Mouse (Mus musculus): ENCODE measurements around the gene Adra1d.
A peak's percentile ranks its signal among the peaks of the same experiment; 100 is the strongest.

Gene Adra1d

GRCm38 (mm10) chr2:131541686-131542085 lies 20.4 kb downstream of the Adra1d start:
- no peak for DNase-seq (ENCODE audit: low read depth, low spot score)

- no peak for DNase-seq (ENCODE audit: low read depth, low spot score)
These were observed 22.3 kb downstream of the Adra1d start for GRCm38 (mm10) chr2:131539780-131540179.

- DNase-seq (ENCODE audit: low read depth, low spot score): no peak
These were observed 23.7 kb downstream of the Adra1d start for GRCm38 (mm10) chr2:131538341-131538740.

GRCm38 (mm10) chr2:131535168-131535567 lies 26.9 kb downstream of the Adra1d start:
- no peak for DNase-seq (ENCODE audit: low read depth, low spot score)

- no peak for DNase-seq (ENCODE audit: low read depth, low spot score)
These were observed 30.8 kb downstream of the Adra1d start for GRCm38 (mm10) chr2:131531271-131531670.

- DNase-seq (ENCODE audit: low read depth, low spot score): no peak
These were observed 31.5 kb downstream of the Adra1d start for GRCm38 (mm10) chr2:131530623-131531008.

- peak; percentile 69 for DNase-seq (ENCODE audit: low read depth, low spot score)
These were observed 32.0 kb downstream of the Adra1d start for GRCm38 (mm10) chr2:131529898-131530622.

- no peak for DNase-seq (ENCODE audit: low read depth, low spot score)
These were observed 35.0 kb downstream of the Adra1d start for GRCm38 (mm10) chr2:131527061-131527460.

GRCm38 (mm10) chr2:131520743-131521142 lies 41.3 kb downstream of the Adra1d start:
- no peak for DNase-seq (ENCODE audit: low read depth, low spot score)

GRCm38 (mm10) chr2:131518790-131519189 lies 43.3 kb downstream of the Adra1d start:
- no peak for DNase-seq (ENCODE audit: low read depth, low spot score)

- DNase-seq (ENCODE audit: low read depth, low spot score): no peak
These were observed 44.5 kb downstream of the Adra1d start for GRCm38 (mm10) chr2:131517550-131517949.

- DNase-seq (ENCODE audit: low read depth, low spot score): no peak
These were observed 47.9 kb downstream of the Adra1d start for GRCm38 (mm10) chr2:131514055-131514621.

GRCm38 (mm10) chr2:131513477-131513876 lies 48.6 kb downstream of the Adra1d start:
- no peak for DNase-seq (ENCODE audit: low read depth, low spot score)

- no peak for DNase-seq (ENCODE audit: low read depth, low spot score)
These were observed 51.6 kb downstream of the Adra1d start for GRCm38 (mm10) chr2:131510531-131510930.

- peak; percentile 67 for DNase-seq (ENCODE audit: low read depth, low spot score)
These were observed 52.3 kb downstream of the Adra1d start for GRCm38 (mm10) chr2:131509671-131510313.

GRCm38 (mm10) chr2:131508501-131508900 lies 53.6 kb downstream of the Adra1d start:
- DNase-seq (ENCODE audit: low read depth, low spot score): no peak

GRCm38 (mm10) chr2:131506358-131506757 lies 55.7 kb downstream of the Adra1d start:
- DNase-seq (ENCODE audit: low read depth, low spot score): no peak

- no peak for DNase-seq (ENCODE audit: low read depth, low spot score)
These were observed 56.7 kb downstream of the Adra1d start for GRCm38 (mm10) chr2:131505431-131505830.

- no peak for DNase-seq (ENCODE audit: low read depth, low spot score)
These were observed 59.5 kb downstream of the Adra1d start for GRCm38 (mm10) chr2:131502561-131502960.

GRCm38 (mm10) chr2:131501886-131502285 lies 60.2 kb downstream of the Adra1d start:
- no peak for DNase-seq (ENCODE audit: low read depth, low spot score)

GRCm38 (mm10) chr2:131499290-131499845 lies 62.7 kb downstream of the Adra1d start:
- DNase-seq (ENCODE audit: low read depth, low spot score): no peak

GRCm38 (mm10) chr2:131498219-131498618 lies 63.9 kb downstream of the Adra1d start:
- DNase-seq (ENCODE audit: low read depth, low spot score): no peak

All from embryo, embryonic 11.5 days (tissue).